Mouse (Mus musculus): ENCODE measurements around the gene Hectd2.

DNA sequence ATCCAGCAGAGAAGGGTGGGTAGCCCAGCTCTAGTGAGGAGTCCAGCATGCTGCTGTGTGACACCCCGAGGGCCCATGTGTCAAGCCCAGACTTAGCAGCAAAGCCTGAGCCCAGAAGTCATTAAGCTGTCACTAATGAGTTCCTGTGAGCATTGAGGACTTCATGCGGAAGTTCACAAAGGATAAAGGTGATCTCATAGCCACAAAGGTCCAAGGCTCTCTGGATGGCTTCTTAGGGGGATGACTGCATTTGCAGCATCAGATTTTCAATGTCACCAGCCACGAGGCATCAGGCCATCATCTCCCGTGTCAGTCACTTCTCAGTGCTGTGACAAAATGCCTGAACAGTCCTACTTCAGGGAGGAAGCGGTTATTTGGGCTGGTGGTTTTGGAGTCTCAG is 75.9 kb downstream of the Hectd2 start:
- no peak for TF ChIP-seq UBTF (IDR thresholded peaks at IDR 0.05; ENCODE audit: borderline replicate concordance, insufficient read depth, low read depth, low read length)
- no peak for TF ChIP-seq POLR2A (IDR thresholded peaks at IDR 0.05; ENCODE audit: control insufficient read depth in 1 of 2, insufficient read depth in 1 of 2, low read depth in 1 of 2, low read length in 2 of 2, poor library complexity in 1 of 2)
- no peak for TF ChIP-seq SIN3A (IDR thresholded peaks at IDR 0.05; ENCODE audit: low read length)
- TF ChIP-seq TAL1 (IDR thresholded peaks at IDR 0.05; ENCODE audit: low read length): no peak
- no peak for TF ChIP-seq TCF12 (IDR thresholded peaks at IDR 0.05; ENCODE audit: low read depth, low read length)
- no peak for TF ChIP-seq GATA1 (IDR thresholded peaks at IDR 0.05; ENCODE audit: low read depth, low read length)
- no peak for TF ChIP-seq EP300 (IDR thresholded peaks at IDR 0.05; ENCODE audit: low read depth in 1 of 2, low read length in 2 of 2)
- no peak for TF ChIP-seq GABPA (IDR thresholded peaks at IDR 0.05; ENCODE audit: low read depth, low read length)
- no peak for TF ChIP-seq CHD2 (IDR thresholded peaks at IDR 0.05; ENCODE audit: low read length)
